Mouse (Mus musculus) lung, embryonic 14.5 days (tissue): ENCODE data around the gene Gm11639. TPM values are rescaled to one million over a fixed set of nuclear protein-coding genes. Genes with fewer than 3 reads are reported as not detected.

Source experiments
- ATAC-seq: fragments of 200-750 bp; cut with Nextera tagmentation; 2 replicates; pipeline ENCODE4 v1.8.0; 2017; ENCODE audit warnings: mild to moderate bottlenecking, moderate TSS enrichment, moderate library complexity; ENCODE audit not compliant: insufficient read depth
- DNase-seq: peaks from one replicate; pipeline ENCODE4 v3.0.0-alpha.2; 2015
- H3K27ac ChIP-seq: fragments of 300-500 bp; sonication (generic); 2 replicates; pipeline ENCODE4 v1.5.1; 2014; ENCODE audit warnings: low read depth, mild to moderate bottlenecking, moderate library complexity
- H3K27me3 ChIP-seq: fragments of 300-500 bp; sonication (generic); 2 replicates; pipeline ENCODE4 v1.6.1; 2014; ENCODE audit warnings: low read length, control low read depth; ENCODE audit not compliant: insufficient read depth
- H3K36me3 ChIP-seq: fragments of 300-500 bp; sonication (generic); 2 replicates; pipeline ENCODE4 v1.6.1; 2014; ENCODE audit warnings: control low read depth; ENCODE audit not compliant: insufficient read depth
- H3K4me1 ChIP-seq: fragments of 300-500 bp; sonication (generic); 2 replicates; pipeline ENCODE4 v1.6.1; 2014; ENCODE audit warnings: antibody characterized with exemption, control low read depth; ENCODE audit not compliant: insufficient read depth
- H3K4me2 ChIP-seq: fragments of 300-500 bp; sonication (generic); 2 replicates; pipeline ENCODE4 v1.6.1; 2014; ENCODE audit warnings: mild to moderate bottlenecking
- H3K4me3 ChIP-seq: fragments of 300-500 bp; sonication (generic); 2 replicates; pipeline ENCODE4 v1.5.1; 2014; ENCODE audit warnings: low read depth, low read length
- H3K9ac ChIP-seq: fragments of 300-500 bp; sonication (generic); 2 replicates; pipeline ENCODE4 v1.6.1; 2014
- H3K9me3 ChIP-seq: fragments of 300-500 bp; sonication (generic); 2 replicates; pipeline ENCODE4 v1.6.1; 2016; ENCODE audit warnings: low read depth, low read length, control low read depth
- CTCF ChIP-seq: IDR thresholded peaks from 2 replicates; pipeline ENCODE4 v1.5.1; 2016; ENCODE audit warnings: antibody characterized with exemption, low read depth
- WGBS: fragments of 180-500 bp; shearing (Covaris S2); extraction: QIAGEN DNeasy Blood & Tissue Kit; methylation state at CpG from one replicate; pipeline ENCODE4 v1.1.7; 2014; 5-methylcytosine and 5-hydroxymethylcytosine counted together
- polyA plus RNA-seq: library from polyadenylated mRNA; unstranded; fragments of >200 nt; fragmentation: Nextera tagmentation; extraction: Ambion mirVana; gene quantifications from 2 replicates; pipeline ENCODE4 v1.2.1, GENCODE M21; 2014

The Gm11639 gene
- polyA plus RNA-seq, 1 experiment from 2014 or later: not detected

GRCm38 (mm10) chr11:104952349-104952748 lies 266.8 kb downstream of the Gm11639 start:
- ATAC-seq: no peak
- H3K9ac ChIP-seq: no peak overlapping the region
- 58% methylated on average over 4 of the region's 4 CpGs for WGBS
- H3K27me3 ChIP-seq: no peaks in the 10 kb centered on the region
- H3K27ac ChIP-seq: no peak overlapping the region
- H3K36me3 ChIP-seq: no peaks in the 10 kb centered on the region
- no peak overlapping the region for H3K4me2 ChIP-seq
- TF ChIP-seq CTCF: no peak
- no peak for DNase-seq
- no peaks in the 10 kb centered on the region for H3K4me1 ChIP-seq
- no peak overlapping the region for H3K4me3 ChIP-seq
- no peaks in the 10 kb centered on the region for H3K9me3 ChIP-seq

GRCm38 (mm10) chr11:104967862-104968261 lies 282.4 kb downstream of the Gm11639 start:
- Histone ChIP-seq H3K4me2 (no peak overlapping the region), H3K9me3 (no peaks in the 10 kb centered on the region), H3K9ac (no peak overlapping the region), H3K36me3 (no peaks in the 10 kb centered on the region), H3K4me3 (no peak overlapping the region), H3K27ac (no peak overlapping the region), H3K27me3 (no peaks in the 10 kb centered on the region), H3K4me1 (no peaks in the 10 kb centered on the region)
- 94% methylated on average over 1 of the region's 1 CpGs for WGBS
- DNase-seq (no peak), ATAC-seq (no peak)
- TF ChIP-seq CTCF: no peak

GRCm38 (mm10) chr11:104968388-104968787 lies 282.9 kb downstream of the Gm11639 start:
- H3K27ac ChIP-seq: no peak overlapping the region
- no peaks in the 10 kb centered on the region for H3K4me1 ChIP-seq
- H3K4me3 ChIP-seq: no peak overlapping the region
- DNase-seq (no peak), ATAC-seq (no peak)
- no peaks in the 10 kb centered on the region for H3K36me3 ChIP-seq
- TF ChIP-seq CTCF: no peak
- 80% methylated on average over 2 of the region's 2 CpGs for WGBS
- no peak overlapping the region for H3K9ac ChIP-seq
- H3K27me3 ChIP-seq: no peaks in the 10 kb centered on the region
- H3K9me3 ChIP-seq: no peaks in the 10 kb centered on the region
- no peak overlapping the region for H3K4me2 ChIP-seq

- TF ChIP-seq CTCF: no peak
- 13% methylated on average over 4 of the region's 4 CpGs for WGBS
- H3K9me3 ChIP-seq: no peaks in the 10 kb centered on the region
- no peak for ATAC-seq
- H3K27ac ChIP-seq: no peak overlapping the region
- no peaks in the 10 kb centered on the region for H3K4me1 ChIP-seq
- no peaks in the 10 kb centered on the region for H3K36me3 ChIP-seq
- H3K4me2 ChIP-seq: no peak overlapping the region
- no peak for DNase-seq
- H3K4me3 ChIP-seq: no peak overlapping the region
- H3K27me3 ChIP-seq: no peaks in the 10 kb centered on the region
- H3K9ac ChIP-seq: no peak overlapping the region
These were observed 285.8 kb downstream of the Gm11639 start for GRCm38 (mm10) chr11:104971322-104971721.

GRCm38 (mm10) chr11:104972480-104972879 lies 287.0 kb downstream of the Gm11639 start:
- Histone ChIP-seq H3K27ac (no peak overlapping the region), H3K36me3 (no peaks in the 10 kb centered on the region), H3K9ac (no peak overlapping the region), H3K4me2 (no peak overlapping the region), H3K4me3 (no peak overlapping the region), H3K9me3 (no peaks in the 10 kb centered on the region), H3K4me1 (no peaks in the 10 kb centered on the region), H3K27me3 (no peaks in the 10 kb centered on the region)
- no peak for TF ChIP-seq CTCF
- no peak for DNase-seq
- ATAC-seq: no peak
- 60% methylated on average over 6 of the region's 8 CpGs for WGBS

- 69% methylated on average over 5 of the region's 5 CpGs for WGBS
- no peaks in the 10 kb centered on the region for H3K36me3 ChIP-seq
- H3K4me2 ChIP-seq: no peak overlapping the region
- TF ChIP-seq CTCF: no peak
- ATAC-seq (no peak), DNase-seq (no peak)
- no peaks in the 10 kb centered on the region for H3K27me3 ChIP-seq
- H3K27ac ChIP-seq: no peak overlapping the region
- no peaks in the 10 kb centered on the region for H3K4me1 ChIP-seq
- no peaks in the 10 kb centered on the region for H3K9me3 ChIP-seq
- H3K4me3 ChIP-seq: no peak overlapping the region
- no peak overlapping the region for H3K9ac ChIP-seq
These were observed 292.5 kb downstream of the Gm11639 start for GRCm38 (mm10) chr11:104977976-104978375.

- DNase-seq (no peak), ATAC-seq (no peak; the same call in 1 of the 2 replicates)
- peak overlapping the region; percentile 32; the same call in 1 of the 2 replicates for H3K4me2 ChIP-seq
- H3K9ac ChIP-seq: no peak overlapping the region
- H3K27ac ChIP-seq: no peak overlapping the region
- no peaks in the 10 kb centered on the region for H3K36me3 ChIP-seq
- TF ChIP-seq CTCF: no peak
- H3K27me3 ChIP-seq: no peaks in the 10 kb centered on the region
- H3K4me1 ChIP-seq: no peaks in the 10 kb centered on the region
- H3K9me3 ChIP-seq: no peaks in the 10 kb centered on the region
- WGBS: 40% methylated on average over 15 of the region's 15 CpGs
- H3K4me3 ChIP-seq: no peak overlapping the region
These were observed 296.0 kb downstream of the Gm11639 start for GRCm38 (mm10) chr11:104981342-104982055.

GRCm38 (mm10) chr11:105009232-105009631 lies 323.7 kb downstream of the Gm11639 start:
- WGBS: 54% methylated on average over 2 of the region's 2 CpGs
- no peak overlapping the region for H3K4me2 ChIP-seq
- no peak overlapping the region for H3K4me3 ChIP-seq
- H3K36me3 ChIP-seq: no peaks in the 10 kb centered on the region
- ATAC-seq: no peak
- TF ChIP-seq CTCF: no peak
- no peaks in the 10 kb centered on the region for H3K9me3 ChIP-seq
- H3K27ac ChIP-seq: no peak overlapping the region
- H3K4me1 ChIP-seq: no peaks in the 10 kb centered on the region
- H3K27me3 ChIP-seq: no peaks in the 10 kb centered on the region
- DNase-seq: no peak
- no peak overlapping the region for H3K9ac ChIP-seq
